Mouse (Mus musculus): ENCODE results near the gene BC029722.
"Not testable (repeated sequence)": the region's sequence is repeated elsewhere in the genome, so short reads cannot be mapped to it uniquely, and the experiment has no call there.

The BC029722 gene

DNA sequence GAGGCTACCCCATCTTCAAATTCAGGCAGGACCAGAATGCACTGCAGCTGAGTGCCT, at the start of gene BC029722:
BC029722 (minus strand) TSS at position 35 of the 57 bp plus-strand sequence.
- DNase-seq (ENCODE audit: low read depth in 1 of 2, low spot score in 2 of 2), result no peak

DNA sequence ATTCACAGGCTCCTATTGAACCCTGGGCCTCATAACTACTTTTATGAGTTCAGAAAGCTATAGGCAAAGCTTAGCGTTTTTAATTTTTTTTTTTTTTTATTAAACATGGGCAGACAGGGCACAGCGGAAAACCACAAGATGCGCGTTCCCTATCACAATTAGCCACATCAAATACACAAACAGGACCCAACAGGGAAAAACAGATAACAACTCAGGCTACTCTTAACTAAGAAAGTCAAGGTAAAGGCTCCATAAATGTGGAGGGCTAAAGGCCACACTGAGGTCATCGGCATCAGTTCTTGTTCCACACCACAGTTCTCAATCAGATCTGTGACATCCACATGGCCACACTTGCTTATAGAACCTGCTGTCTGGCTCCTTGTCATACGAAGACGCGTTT, 49.1 kb upstream of the BC029722 start:
- no peak for DNase-seq (ENCODE audit: low read depth in 1 of 2, low spot score in 2 of 2)

DNA sequence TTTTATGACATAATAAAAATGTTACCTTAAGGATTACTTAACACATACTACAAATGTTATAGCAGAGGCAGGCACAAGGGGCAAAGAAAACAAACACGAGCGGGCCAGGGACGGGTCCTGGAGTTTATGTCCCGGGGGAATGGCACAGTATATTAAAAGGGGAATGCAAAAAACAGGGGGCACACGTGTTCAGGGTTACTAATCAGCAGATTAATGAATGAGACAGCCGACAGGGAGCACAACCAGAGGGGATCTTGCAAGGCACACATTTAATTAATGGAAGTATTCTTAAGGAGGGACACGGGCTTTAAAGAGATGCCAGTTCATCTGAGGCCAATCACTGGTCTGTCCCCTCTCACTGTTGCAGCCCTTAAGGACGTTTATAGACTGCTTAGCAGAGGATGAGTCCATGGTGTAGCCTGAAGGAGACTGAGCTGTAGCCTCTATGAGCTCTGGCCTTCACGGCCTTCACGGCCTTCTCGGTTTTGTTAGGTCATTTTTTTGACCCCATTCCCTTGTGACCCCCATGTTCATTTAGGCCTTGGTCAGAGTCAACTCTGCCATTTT, 44.2 kb upstream of the BC029722 start:
- DNase-seq (ENCODE audit: low read depth in 1 of 2, low spot score in 2 of 2), result no peak

DNA sequence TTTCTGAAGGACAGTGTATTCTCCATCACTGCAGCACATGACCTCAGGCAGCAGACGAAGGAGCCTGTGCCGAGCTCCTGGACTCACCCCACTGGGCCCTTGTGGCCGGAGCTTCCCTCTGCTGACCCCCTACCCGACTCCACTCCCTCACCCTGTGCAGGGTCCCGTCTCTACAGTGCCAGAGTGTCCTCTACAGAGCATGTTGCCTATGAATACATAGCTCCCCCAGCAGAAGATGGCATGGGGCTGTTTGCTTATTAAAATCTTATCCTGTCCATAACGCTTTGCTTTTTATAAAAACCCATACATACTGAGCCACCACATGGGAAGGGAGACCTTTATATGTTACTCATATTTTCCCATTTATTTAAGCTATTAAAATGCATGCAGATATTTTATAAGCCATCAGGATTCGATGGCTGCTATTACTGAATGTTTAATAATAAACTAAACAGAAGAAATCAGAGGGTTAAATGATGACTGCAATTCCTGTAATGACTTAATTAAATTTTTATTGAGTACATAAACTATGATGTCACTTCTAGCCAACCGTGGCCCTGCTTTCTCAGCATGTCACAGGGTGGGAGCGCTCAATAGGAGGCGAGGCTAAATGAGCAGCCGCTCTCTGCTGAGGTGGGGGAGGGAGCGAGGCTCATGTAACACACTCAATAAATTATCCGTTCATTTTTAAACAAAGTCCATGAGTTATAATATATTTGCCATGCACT, 43.5 kb upstream of the BC029722 start:
- DNase-seq (ENCODE audit: low read depth in 1 of 2, low spot score in 2 of 2), result no peak

- no peak for DNase-seq (ENCODE audit: low read depth in 1 of 2, low spot score in 2 of 2)
These were observed 42.4 kb upstream of the BC029722 start for GRCm38 (mm10) chr2:155861581-155861980.

- DNase-seq (ENCODE audit: low read depth in 1 of 2, low spot score in 2 of 2), result no peak
These were observed 40.9 kb upstream of the BC029722 start for GRCm38 (mm10) chr2:155860102-155860501.

DNA sequence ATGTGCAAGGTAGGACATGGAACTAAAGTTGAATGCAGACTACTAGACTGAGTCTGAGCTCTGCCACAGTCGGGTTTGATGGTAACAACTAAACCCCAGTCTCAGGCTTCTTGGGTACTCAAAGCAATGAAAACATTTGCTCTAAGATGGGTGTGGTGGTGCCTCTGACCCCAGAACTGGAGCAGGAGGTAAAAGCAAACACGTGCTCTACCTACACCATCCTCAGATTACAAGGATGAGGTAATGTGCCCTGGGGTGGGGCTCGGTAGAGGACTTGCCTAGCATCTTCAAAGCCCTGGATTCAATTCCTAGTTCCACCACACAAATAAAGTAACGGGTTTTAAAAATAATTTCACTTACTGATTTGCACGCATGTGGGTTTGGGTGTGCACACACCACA, 33.3 kb upstream of the BC029722 start:
- no peak for DNase-seq (ENCODE audit: low read depth in 1 of 2, low spot score in 2 of 2)

DNA sequence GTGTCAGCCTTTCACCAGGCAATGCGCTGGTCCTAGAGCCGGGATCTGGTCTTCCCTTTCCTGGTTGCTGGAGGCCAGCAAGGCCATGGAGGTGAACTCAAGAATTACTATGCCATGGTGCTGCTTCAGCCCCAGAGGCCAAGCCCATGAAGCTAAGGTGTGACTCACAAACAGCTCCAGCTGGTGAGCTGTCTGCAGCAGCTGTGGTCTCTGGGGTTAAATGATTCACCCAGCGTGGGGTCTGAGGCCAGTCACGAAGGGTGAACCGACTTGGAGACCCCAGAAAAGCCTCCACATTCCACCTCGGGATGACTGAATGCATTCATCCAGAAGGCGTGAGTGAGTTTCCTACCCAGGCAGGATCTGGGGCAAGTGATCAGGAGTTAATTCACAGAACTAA, 30.9 kb upstream of the BC029722 start:
- no peak for DNase-seq (ENCODE audit: low read depth in 1 of 2, low spot score in 2 of 2)

DNA sequence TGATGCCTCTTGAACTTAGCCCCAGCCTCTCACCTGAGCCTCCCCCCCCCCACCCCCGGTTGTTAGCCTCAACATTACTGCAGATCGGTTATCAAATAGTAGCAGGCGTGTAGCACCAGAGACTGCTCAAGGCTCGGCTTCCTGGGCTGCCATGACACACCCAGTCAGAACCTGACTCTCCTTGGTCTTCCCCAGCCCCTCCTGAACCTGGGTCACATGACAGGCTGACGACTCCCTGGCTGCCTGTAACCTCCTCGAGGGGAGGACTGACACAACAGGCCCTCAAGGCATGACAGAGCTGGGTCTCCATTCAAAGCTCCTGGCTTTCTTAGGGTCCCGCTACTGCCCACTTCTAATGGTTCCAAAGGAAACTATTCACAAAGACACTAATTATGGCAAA, 30.2 kb upstream of the BC029722 start:
- no peak for DNase-seq (ENCODE audit: low read depth in 1 of 2, low spot score in 2 of 2)

DNA sequence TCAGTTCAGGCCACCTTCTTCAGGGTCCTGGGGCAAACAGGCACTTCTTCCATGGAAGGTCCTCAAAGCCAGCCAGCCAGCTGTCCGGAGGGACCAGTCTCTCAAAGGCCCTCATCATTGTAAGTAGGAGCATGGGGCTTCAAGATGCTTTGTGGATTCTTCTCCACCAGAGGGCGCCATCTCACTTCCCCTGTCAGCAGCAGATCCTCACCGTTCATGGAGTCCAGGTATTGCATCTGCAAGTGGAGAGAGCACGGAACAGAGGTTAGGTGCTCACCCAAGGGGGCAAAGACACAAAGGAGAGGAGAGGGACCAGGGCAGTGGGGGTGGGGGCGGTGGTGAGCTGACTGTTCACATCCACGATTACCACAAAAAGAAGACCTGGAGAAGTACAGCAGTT, 29.1 kb upstream of the BC029722 start:
- peak; percentile 18 to 57 for DNase-seq (ENCODE audit: low read depth in 1 of 2, low spot score in 2 of 2)

- no peak for DNase-seq (ENCODE audit: low read depth in 1 of 2, low spot score in 2 of 2)
These were observed 27.7 kb upstream of the BC029722 start for GRCm38 (mm10) chr2:155846930-155847329.

DNA sequence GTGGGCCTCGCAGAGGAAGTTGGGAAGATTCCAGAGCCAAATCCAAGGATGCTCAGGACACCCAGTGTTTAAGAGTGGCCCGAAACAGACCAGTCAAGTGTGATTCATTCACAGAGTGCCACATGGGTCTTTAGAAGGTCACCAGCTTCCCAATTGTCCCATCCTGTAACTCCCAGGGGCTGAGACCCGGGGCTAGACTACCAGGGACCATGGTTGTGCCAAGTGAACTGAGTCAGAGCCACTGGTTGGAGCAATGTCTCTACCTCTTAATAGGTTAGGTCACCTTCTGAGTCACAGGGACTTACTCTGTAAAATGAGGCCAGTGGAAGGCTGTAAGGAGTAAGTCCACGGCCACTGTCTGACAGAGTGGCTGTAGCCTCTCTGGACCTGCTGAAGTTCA, 19.7 kb upstream of the BC029722 start:
- DNase-seq (ENCODE audit: low read depth in 1 of 2, low spot score in 2 of 2), result no peak

DNA sequence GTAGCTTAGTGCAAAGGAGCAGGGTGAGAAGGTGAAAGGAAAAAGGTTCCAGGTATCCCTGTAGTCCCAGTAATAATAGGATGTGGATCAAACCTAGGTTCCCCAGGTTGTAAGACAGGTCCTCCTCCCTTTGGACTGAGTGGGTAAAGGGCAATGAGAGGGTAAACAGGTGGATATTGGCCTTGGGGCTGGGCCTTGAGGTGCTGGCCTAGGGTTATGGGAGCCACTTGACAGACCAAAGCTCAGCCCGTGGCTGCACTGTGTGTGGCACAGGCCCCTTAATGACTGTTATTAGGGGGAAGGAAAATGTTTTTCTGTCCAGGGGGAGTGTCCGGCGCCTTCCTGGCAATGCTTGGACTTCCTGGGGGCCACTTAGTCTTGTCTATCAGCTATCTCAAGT, 18.7 kb upstream of the BC029722 start:
- DNase-seq (ENCODE audit: low read depth in 1 of 2, low spot score in 2 of 2), result no peak

DNA sequence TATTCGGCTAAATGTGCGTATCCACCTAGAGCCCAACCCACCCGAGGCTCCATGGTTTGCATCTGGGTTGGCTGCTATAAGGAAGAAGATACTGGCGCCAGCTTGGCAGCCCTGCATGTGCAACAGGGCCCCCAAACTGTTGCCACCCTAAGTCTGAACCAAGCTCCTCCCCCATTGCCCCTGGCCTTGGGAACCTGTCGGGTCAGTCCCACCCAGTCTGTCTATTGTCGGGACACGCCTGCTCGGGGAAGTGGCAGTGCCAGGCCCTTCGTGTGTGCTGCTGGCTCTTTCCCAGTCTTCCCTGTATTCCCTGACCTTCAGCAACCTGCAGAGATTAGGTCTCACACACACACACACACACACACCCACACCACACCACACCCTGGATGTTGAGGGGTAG, 15.5 kb upstream of the BC029722 start, which contains the start of gene Fam83c:
Fam83c (minus strand) TSS at position 123 of the 400 bp plus-strand sequence.
- DNase-seq (ENCODE audit: low read depth in 1 of 2, low spot score in 2 of 2), result no peak

DNA sequence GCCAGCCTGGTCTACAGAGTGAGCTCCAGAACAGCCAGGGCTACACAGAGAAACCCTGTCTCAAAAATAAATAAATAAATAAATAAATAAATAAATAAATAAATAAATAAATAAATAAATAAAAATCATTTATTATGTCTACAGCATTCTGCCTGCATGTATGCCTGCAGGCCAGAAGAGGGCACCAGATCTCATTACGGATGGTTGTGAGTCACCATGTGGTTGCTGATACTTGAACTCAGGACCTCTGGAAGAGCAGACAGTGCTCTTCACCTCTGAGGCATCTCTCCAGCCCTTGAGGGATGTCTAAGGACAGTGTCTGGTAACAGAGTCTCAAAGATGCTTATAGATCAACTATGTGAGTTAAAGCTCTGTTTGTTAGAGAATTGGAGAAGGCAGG, 12.9 kb upstream of the BC029722 start:
- DNase-seq (ENCODE audit: low read depth in 1 of 2, low spot score in 2 of 2), result not testable (repeated sequence)

DNA sequence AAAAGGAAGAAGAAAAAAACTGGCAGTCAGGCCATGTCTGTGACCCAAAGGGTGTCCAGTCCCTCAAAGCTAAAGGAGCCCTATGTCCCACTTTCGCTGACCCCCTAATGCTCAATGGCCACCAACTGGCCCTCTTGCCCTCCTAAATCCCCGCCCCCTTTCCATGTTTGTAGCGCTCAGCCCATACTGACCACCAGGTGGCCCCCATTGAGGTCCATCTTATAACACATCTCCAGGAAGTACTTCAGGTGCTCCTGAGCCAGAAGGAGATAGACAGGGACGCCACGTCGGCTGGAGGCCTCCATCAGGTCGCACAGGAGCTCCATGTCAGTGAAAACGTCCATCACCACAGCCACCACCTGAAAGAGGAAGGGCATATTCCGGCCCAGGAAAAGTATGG, 12.1 kb upstream of the BC029722 start:
- no peak for DNase-seq (ENCODE audit: low read depth in 1 of 2, low spot score in 2 of 2)

DNA sequence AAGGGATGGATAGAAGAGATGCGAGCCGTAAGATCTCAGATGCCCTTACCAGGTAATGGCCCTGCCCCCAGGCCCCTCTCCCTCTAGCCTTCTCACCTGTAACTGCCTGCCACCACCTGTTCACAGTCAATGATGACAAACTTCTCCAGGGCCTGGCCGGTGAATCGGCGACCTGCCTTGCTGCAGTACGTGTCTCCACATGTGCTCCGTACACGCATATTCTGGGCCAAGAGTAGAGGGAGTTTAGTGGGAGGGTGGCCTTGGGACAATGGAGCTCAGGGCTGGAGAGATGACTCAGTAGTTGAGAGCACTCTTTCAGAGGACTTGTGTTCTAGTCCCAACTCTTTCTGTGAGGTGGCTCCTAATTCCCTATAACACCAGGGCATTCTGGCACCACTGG, 11.6 kb upstream of the BC029722 start:
- no peak for DNase-seq (ENCODE audit: low read depth in 1 of 2, low spot score in 2 of 2)

- DNase-seq (ENCODE audit: low read depth in 1 of 2, low spot score in 2 of 2), result peak; percentile 53 to 67
These were observed 7.6 kb upstream of the BC029722 start, which contains the start of gene Eif6 for GRCm38 (mm10) chr2:155826630-155827424. TSS of gene Eif6 (minus strand) at chr2:155826925.

- DNase-seq (ENCODE audit: low read depth in 1 of 2, low spot score in 2 of 2), result peak in 1 of 2 experiments; percentile 27
These were observed 6.8 kb upstream of the BC029722 start for GRCm38 (mm10) chr2:155825904-155826629.

GRCm38 (mm10) chr2:155823722-155824121, 4.5 kb upstream of the BC029722 start:
- DNase-seq (ENCODE audit: low read depth in 1 of 2, low spot score in 2 of 2), result no peak

DNA sequence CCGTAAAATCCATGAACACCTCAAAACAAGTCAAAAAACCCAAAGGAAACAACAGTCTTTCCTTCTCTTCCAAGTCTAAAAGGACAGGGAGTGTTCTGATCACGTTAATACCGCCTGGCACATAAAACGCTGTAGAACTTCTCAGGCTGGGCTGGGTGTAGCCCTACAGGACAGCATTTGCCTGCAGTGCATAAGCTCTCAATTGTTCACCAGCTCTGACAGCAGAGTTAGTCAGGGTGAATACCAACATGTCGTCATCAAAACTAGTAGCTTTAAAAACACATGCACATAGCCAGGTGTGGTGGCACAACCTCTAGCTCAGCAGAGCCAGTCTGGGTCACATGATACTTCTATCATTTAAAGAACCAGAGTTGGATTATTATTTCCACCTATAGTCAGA, 1.6 kb upstream of the BC029722 start:
- DNase-seq (ENCODE audit: low read depth in 1 of 2, low spot score in 2 of 2), result no peak
